Mouse (Mus musculus): Measurements from ENCODE around the gene Purb.
A peak's percentile ranks its signal among the peaks of the same experiment; 100 is the strongest.
"Not testable (repeated sequence)": the region's sequence is repeated elsewhere in the genome, so short reads cannot be mapped to it uniquely, and the experiment has no call there.

The Purb gene

DNA sequence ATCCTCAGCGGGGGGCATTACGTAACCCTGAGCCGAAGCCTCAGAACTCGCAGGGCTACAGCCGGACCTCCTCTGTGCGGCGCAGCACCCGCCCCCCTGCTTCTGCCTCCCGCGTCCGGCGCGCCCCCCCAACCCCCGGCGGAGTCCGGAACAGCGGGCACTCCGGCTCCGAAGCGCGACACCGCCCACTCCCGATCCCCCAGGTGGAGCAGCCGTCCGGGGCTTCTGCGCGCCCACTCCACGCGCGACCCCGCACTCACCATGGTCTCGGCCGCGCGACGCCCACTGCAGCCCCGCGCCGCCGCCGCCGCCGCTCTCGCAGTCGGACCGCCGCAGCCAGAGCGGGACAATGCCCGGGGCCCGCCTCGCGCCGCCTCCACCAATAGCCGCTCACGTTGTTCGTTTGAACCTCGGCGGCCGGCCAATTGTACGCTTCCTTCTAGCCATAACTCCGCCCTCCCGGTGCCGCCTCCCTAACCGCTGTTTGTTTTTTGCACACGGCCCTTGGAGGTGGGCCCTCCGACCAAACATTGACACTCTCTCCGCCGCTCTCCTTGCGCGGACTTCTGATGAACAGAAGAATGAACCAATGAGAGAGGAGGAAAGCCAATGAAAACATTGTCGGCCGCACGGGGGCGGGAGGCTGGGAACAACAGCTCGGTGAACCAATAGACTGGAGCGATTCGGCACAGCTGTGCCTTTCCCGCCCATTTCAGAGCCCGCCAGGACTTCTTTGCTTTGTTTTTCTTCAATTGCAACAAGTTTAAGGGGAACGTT, 31.5 kb downstream of the Purb start, which contains the start of gene H2afv:
H2afv (minus strand) TSS at position 367 of the 777 bp plus-strand sequence.
- DNase-seq (ENCODE audit: low spot score), result peak; percentile 99

- no peak for DNase-seq (ENCODE audit: low spot score)
These were observed 32.0 kb downstream of the Purb start for GRCm38 (mm10) chr11:6443727-6444076.

DNA sequence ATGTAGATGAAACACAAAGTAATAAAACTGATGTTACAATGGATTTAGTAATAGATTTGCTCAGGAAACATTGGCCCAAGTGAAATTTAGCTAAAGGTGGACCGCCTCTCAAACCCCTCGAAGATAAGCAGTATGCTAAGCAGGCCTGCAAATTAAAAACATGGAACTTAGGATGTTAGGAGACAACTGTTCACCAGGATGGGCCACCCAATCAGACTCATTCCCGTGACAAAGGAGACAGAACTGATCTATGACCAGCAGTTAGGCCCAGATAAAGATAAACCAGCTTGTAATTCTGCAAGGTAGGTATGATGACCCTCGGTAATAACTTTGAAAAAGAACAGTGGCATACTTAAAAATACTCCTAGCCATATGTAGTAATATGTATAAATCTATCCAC, 32.6 kb downstream of the Purb start:
- DNase-seq (ENCODE audit: low spot score), result no peak

GRCm38 (mm10) chr11:6442566-6442965, 33.2 kb downstream of the Purb start:
- DNase-seq (ENCODE audit: low spot score), result no peak

DNA sequence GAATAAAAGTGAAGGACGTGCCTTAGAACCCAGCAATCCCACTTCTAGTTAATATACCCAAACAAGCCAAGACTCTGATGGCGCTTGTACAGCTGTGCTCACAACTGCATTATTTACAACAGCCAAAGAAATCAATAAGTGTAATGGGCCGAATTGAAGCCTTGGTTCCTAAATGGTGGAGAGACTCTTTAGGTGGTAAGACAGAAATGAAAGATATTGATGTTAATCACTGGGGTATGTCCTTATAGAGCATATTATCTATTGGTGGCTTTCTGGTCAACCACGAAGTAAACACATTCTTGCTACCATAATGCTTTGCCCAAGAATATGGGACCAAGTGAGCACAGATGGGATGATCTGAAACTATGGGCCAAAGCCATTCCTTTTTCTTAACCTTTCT, 35.5 kb downstream of the Purb start:
- DNase-seq (ENCODE audit: low spot score), result no peak

- DNase-seq (ENCODE audit: low spot score), result no peak
These were observed 38.0 kb downstream of the Purb start for GRCm38 (mm10) chr11:6437667-6438066.

- peak; percentile 52 for DNase-seq (ENCODE audit: low spot score)
These were observed 39.3 kb downstream of the Purb start for GRCm38 (mm10) chr11:6436442-6436841.

DNA sequence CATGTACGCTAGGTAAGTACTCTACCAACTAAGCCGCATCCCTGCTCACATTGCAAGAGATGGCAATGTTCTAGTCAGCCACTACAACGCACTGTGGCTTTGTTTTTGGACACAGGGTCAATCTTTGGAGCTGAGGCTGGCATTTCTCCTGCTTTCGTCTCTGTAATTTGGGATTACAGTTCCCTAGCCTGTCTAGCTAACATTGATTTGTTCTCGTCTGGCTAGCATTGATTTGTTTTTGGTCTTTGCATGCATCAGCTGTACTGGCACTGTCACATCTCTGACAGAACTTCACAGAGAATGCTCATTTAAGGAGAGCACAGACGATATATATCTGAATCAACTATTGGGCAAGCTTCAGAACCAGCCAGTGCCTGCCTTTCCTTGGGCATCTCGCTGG, 45.5 kb downstream of the Purb start:
- no peak for DNase-seq (ENCODE audit: low spot score)

GRCm38 (mm10) chr11:6420722-6421350, 54.9 kb downstream of the Purb start:
- no peak for DNase-seq (ENCODE audit: low spot score)

- DNase-seq (ENCODE audit: low spot score), result no peak
These were observed 55.4 kb downstream of the Purb start for GRCm38 (mm10) chr11:6420283-6420703.

DNA sequence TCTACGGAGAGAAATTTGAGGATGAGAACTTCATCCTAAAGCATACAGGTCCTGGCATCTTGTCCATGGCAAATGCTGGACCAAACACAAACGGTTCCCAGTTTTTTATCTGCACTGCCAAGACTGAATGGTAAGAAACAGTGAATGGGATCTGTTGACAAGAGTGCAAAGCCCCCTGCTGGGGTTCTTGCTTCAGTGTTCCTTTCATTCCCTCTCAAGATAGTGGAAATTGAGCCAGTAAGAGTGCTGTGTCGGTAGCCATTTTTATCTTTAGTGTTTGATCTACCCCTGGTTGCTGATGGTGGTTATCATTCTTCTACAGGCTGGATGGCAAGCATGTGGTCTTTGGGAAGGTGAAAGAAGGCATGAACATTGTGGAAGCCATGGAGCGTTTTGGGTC, 56.6 kb downstream of the Purb start:
- DNase-seq (ENCODE audit: low spot score), result not testable (repeated sequence)

DNA sequence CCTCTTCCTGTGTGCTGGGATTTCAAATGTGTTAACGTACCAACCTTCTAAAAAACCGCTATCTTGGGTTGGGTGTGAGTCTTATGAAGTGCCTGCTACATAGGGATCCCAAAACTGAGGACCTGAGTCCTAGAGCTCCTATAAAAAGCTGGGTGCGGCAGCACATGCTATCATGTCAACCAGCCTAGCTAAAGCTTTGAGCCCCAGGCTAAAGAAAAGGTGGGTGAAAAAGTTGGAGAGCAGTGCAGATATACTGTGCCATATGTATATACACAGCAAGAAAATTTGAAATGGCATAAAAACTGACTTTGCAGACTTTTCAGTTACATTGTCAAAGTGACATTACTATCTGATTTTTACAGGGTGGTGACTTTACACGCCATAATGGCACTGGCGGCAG, 57.0 kb downstream of the Purb start:
- no peak for DNase-seq (ENCODE audit: low spot score)

Measured in urinary bladder, postnatal 14 days (tissue).